Mouse (Mus musculus) hindbrain, embryonic 10.5 days (tissue): ENCODE measurements at regions not wholly inside any gene's neighbourhood (a gene's known extent, or its start where the extent isn't known, plus 50 kb on each side); places are given as distances from the start of the nearest gene placed in this dataset.

ENCODE experiments used
- DNase-seq: peaks from one replicate; pipeline ENCODE4 v3.0.0-alpha.2; 2017; ENCODE audit warnings: low spot score
- H3K27ac ChIP-seq: fragments of 300-500 bp; sonication (generic); 2 replicates; pipeline ENCODE4 v1.5.1; 2016; ENCODE audit warnings: mild to moderate bottlenecking, moderate library complexity
- H3K27me3 ChIP-seq: fragments of 300-500 bp; sonication (generic); 2 replicates; pipeline ENCODE4 v1.6.1; 2016; ENCODE audit warnings: mild to moderate bottlenecking; ENCODE audit not compliant: poor library complexity, insufficient read depth, severe bottlenecking
- H3K36me3 ChIP-seq: fragments of 300-500 bp; sonication (generic); 2 replicates; pipeline ENCODE4 v1.6.1; 2016; ENCODE audit warnings: mild to moderate bottlenecking, moderate library complexity
- H3K4me1 ChIP-seq: fragments of 300-500 bp; sonication (generic); replicated peaks from 2 replicates; pipeline ENCODE4 v1.6.1; 2016; ENCODE audit warnings: mild to moderate bottlenecking
- H3K4me3 ChIP-seq: fragments of 300-500 bp; sonication (generic); 2 replicates; pipeline ENCODE4 v1.5.1; 2016; ENCODE audit warnings: mild to moderate bottlenecking, moderate library complexity
- H3K9me3 ChIP-seq: fragments of 300-500 bp; sonication (generic); 2 replicates; pipeline ENCODE4 v1.6.1; 2016; ENCODE audit warnings: mild to moderate bottlenecking, moderate library complexity
- WGBS: fragments of 180-500 bp; shearing (Covaris S2); methylation state at CpG from one replicate; pipeline ENCODE4 v1.1.7; 2016; 5-methylcytosine and 5-hydroxymethylcytosine counted together

DNA sequence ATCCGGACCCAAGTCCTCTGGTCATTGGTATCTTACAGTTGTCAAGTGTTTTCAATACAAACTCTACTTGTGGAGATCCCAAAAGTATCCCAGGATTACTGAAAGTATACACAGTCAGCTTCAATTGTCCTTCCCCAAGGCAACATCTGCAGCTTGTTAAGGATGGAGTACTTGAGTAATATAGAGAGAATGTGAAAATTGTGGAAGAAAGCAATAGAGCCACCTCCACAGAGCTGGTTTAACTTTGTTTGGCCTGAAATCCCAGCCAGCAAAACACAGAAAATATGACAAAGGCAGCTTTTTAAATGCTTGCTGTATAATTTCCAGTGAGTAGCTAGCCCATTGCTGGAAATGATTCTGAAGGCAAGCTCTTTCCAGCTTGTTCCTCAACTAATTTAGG is 217.0 kb upstream of the Tbl1xr1 start:
- 91% methylated on average over 1 of the region's 1 CpGs for WGBS
- Histone ChIP-seq H3K4me3 (no peak overlapping the region), H3K36me3 (no peaks in the 10 kb centered on the region), H3K4me1 (no peaks in the 10 kb centered on the region), H3K27ac (no peak overlapping the region), H3K9me3 (no peaks in the 10 kb centered on the region), H3K27me3 (no peaks in the 10 kb centered on the region)
- DNase-seq: no peak

DNA sequence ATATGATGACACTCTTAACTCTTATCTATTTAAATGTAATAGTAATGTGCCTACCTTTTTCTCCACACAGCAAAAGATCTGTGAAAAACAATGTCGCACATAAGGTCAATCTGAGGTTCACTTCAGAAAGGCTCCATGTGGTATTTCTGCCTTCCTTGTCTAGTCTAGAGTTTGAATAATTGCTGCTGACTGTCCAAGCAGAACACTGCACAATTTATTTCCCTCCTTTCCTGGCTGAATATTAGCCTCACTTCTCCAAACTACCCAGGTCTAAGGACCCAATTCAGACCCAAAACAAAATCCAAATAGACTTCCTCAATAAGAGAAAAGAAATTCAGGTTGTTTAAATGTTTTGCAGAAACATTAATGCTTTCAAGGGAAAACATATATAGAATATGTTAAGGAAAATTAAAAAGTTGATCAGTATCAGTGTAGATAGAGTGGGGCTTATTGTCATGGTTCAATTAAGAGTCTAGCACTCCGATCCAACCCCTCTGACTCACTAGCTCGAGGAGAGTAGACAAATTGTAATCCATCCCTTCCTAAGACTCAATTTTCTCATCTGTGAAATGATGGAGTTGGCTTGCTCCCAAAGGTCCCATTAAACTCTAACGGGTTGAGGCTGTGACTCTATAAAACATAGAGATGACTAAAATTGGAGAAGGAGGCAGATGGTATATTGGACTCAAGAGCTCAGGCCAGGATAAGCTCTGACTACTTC is 215.4 kb upstream of the Tbl1xr1 start:
- H3K27me3 ChIP-seq: no peaks in the 10 kb centered on the region
- no peak for DNase-seq
- WGBS: 81% methylated on average over 4 of the region's 4 CpGs
- H3K4me1 ChIP-seq: no peaks in the 10 kb centered on the region
- no peak overlapping the region for H3K4me3 ChIP-seq
- no peaks in the 10 kb centered on the region for H3K36me3 ChIP-seq
- H3K9me3 ChIP-seq: no peaks in the 10 kb centered on the region
- H3K27ac ChIP-seq: no peak overlapping the region

DNA sequence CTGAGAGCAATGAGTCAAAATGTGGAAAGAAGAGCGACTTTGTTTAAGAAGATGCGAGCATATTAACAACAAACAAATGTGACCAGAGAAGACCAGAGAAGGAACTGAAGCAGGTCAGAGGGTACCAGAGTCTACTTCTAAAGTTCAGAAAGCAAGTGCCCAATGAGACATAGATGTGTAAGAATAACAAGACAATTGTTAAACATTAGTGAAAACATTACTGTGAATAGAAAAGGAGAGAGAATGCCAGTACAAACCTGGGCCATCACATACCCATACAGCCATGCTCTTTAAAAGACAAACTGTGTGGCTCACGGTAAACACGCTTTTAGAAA is 214.8 kb upstream of the Tbl1xr1 start:
- 88% methylated on average over 4 of the region's 4 CpGs for WGBS
- no peak overlapping the region for H3K4me3 ChIP-seq

DNA sequence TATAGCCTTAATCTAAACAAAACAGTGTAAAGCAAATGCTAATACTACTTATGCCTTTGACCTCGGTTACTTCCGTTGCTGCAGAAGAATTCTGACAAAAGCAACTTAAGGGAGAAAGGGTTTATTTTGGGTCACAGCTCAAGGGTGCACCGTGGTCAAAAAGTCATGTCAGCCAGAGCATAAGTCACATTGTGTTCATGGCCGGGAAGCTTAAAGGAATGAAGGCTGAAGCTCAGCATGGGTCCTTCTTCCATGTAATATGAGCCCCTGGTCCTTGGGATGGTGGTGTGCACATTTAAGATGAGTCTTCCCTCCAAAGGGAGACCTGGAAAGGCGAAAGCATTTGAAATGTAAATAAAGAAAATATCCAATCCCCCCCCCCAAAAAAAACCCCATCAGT is 212.1 kb upstream of the Tbl1xr1 start:
- no peaks in the 10 kb centered on the region for H3K9me3 ChIP-seq
- no peaks in the 10 kb centered on the region for H3K4me1 ChIP-seq
- DNase-seq: peak; percentile 16
- H3K36me3 ChIP-seq: no peaks in the 10 kb centered on the region
- H3K27me3 ChIP-seq: no peaks in the 10 kb centered on the region
- H3K4me3 ChIP-seq: no peak overlapping the region
- no peak overlapping the region for H3K27ac ChIP-seq
- WGBS: 42% methylated on average over 5 of the region's 5 CpGs

More for the DNA sequence above, 214.8 kb upstream of the Tbl1xr1 start:
- no peaks in the 10 kb centered on the region for H3K9me3 ChIP-seq
- no peaks in the 10 kb centered on the region for H3K4me1 ChIP-seq
- no peak for DNase-seq
- no peak overlapping the region for H3K27ac ChIP-seq
- no peaks in the 10 kb centered on the region for H3K27me3 ChIP-seq
- no peaks in the 10 kb centered on the region for H3K36me3 ChIP-seq

DNA sequence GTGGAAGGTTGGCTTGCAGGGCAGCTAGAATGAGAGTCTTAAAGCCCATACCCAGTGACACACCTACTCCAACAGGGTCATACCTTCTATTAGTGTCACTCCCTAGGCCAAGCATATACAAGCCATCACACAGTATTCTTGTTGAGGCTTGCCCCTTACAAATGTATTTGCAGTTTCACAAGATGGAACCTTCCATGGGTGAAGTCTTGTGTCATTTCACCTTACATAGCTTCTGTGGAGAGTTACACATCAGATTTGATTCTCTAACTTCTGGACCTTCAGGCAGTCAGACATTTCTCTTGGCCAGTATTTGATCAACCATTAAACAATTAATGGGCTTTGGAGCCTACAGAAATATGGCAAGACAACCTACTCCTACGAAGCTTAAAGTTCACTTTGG is 210.6 kb upstream of the Tbl1xr1 start:
- H3K9me3 ChIP-seq: no peaks in the 10 kb centered on the region
- no peaks in the 10 kb centered on the region for H3K4me1 ChIP-seq
- WGBS: 94% methylated on average over 1 of the region's 1 CpGs
- no peak overlapping the region for H3K27ac ChIP-seq
- H3K36me3 ChIP-seq: no peaks in the 10 kb centered on the region
- no peak for DNase-seq
- H3K4me3 ChIP-seq: no peak overlapping the region
- no peaks in the 10 kb centered on the region for H3K27me3 ChIP-seq

DNA sequence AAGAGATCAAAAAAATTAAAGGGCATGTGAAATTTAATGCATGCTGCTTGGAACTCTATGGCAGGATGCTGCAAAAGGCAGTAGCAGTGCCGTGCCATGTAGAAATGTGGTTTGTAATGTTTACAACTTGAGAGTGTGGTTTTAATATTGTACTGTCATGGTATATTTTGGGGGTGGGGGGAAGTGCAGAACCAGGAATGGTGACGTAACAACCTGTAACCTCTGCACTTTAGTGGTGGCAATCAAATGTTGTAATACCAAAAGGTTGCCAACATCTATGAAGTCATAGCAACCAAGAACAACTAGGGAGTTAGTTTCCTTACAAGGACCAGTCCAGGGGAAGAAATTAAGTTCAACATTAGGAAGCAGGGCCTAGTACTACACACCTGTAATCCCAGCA is 198.1 kb upstream of the Tbl1xr1 start:
- 90% methylated on average over 2 of the region's 2 CpGs for WGBS
- Histone ChIP-seq H3K36me3 (no peaks in the 10 kb centered on the region), H3K9me3 (no peaks in the 10 kb centered on the region), H3K27ac (no peak overlapping the region), H3K4me1 (no peaks in the 10 kb centered on the region), H3K4me3 (no peak overlapping the region), H3K27me3 (no peaks in the 10 kb centered on the region)
- no peak for DNase-seq

DNA sequence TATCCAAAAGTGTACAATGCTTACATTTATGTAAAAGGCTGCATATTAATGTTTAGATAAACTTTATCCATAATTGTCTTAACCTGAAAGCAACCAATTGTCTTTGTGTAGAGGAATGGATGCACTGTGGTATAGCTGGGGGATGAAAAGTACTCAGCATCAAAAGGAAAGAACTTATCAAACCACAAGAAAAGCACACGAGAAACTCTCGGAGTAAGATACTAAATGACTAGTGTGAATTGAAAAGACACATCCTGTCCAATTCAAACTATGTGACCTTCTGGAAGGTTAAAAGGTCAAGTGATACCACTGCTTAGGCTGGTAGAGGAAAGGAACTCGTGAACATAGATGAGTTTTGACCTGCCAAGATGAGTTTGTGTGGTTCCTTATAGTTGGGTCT is 192.2 kb upstream of the Tbl1xr1 start:
- no peaks in the 10 kb centered on the region for H3K27me3 ChIP-seq
- no peaks in the 10 kb centered on the region for H3K9me3 ChIP-seq
- WGBS: 77% methylated on average over 3 of the region's 3 CpGs
- H3K36me3 ChIP-seq: no peaks in the 10 kb centered on the region
- H3K4me3 ChIP-seq: no peak overlapping the region
- DNase-seq: no peak
- no peak overlapping the region for H3K27ac ChIP-seq
- H3K4me1 ChIP-seq: no peaks in the 10 kb centered on the region

DNA sequence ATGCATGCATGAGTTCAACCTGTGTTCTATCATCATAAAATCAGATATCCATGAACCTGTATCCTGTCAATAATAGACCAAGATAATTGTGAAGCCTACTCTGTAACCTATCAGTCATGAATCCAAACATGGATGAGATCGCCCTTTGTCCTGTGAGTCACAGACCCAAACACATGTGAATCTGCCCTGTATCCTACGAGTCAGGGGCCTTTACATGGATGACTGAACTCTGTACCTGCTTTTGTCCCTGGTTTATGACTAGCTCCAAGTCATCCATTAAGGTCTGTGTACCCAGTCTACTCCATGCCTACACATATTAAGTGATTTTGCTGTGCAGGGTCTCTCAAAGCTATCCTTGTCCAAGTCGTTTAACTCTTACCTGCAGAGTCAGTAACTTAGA is 187.7 kb upstream of the Tbl1xr1 start:
- no peak overlapping the region for H3K27ac ChIP-seq

DNA sequence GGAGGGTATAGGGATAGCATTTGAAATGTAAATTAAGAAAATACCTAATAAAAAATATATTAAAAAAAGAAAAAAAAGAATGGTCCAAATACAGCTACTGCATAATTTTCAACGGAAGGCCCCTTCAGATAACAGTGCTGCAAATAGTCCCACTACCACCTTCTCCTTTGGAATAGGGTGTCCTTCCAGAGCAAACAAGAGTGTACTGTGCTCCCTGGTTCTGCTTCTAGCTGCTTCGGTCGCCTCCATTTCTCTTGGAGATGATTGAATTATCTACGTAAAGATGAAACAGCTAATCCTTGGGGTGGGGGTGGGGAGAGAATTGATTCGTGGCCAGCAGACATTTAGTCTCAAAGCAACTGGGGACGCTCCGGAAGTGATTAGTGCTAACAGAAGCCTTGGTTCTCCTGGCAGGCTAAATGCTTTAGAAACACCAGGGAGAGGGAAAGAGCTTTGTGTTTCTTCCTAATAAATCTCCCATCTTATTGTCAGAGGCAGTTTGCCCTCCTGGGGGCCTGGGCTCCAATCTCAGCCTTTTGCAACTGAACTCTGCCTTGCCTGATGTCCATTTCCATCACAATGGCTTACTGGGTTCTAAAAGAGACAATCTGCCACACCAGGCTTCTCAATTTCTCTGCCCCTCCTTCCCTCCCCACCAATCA is 184.5 kb upstream of the Tbl1xr1 start:
- peak overlapping the region; percentile 16; the same call in 1 of the 2 replicates for H3K4me3 ChIP-seq
- WGBS: 11% methylated on average over 7 of the region's 7 CpGs

More for the DNA sequence above, 187.7 kb upstream of the Tbl1xr1 start:
- Histone ChIP-seq H3K27me3 (no peaks in the 10 kb centered on the region), H3K4me1 (peaks cover 21% of the 10 kb centered on the region), H3K9me3 (no peaks in the 10 kb centered on the region), H3K36me3 (no peaks in the 10 kb centered on the region), H3K4me3 (no peak overlapping the region)
- WGBS: 90% methylated on average over 3 of the region's 3 CpGs
- no peak for DNase-seq

DNA sequence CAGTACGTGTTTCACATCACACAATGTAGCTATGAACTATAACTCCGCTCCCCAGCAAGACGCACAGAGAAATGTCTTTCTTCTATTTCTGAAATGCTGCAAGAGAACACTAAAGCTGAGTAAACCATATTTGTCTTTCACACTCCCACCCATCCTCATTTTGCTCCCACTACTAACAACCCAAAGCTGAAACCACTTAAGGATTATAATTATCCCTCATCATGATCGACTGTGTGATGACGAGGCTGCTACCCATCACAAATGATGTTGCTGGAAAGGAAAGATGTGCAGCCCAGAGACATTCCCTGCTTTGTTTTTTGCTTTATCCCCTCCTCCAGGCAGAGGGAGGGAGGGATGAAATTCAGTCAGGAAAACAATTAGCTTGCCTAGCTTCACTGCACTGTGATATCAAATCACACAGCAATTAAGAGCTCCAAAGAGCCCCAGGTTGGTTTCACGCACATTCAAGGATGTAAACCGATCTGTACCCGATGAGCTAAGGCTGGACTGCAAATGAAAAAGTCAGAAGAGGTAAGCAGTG is 183.5 kb upstream of the Tbl1xr1 start:
- Histone ChIP-seq H3K27ac (peak overlapping the region; percentile 57), H3K27me3 (no peaks in the 10 kb centered on the region), H3K4me1 (peaks cover 21% of the 10 kb centered on the region), H3K9me3 (no peaks in the 10 kb centered on the region), H3K36me3 (no peaks in the 10 kb centered on the region), H3K4me3 (no peak overlapping the region)
- 34% methylated on average over 8 of the region's 8 CpGs for WGBS
- DNase-seq: peak; percentile 6

More for the DNA sequence above, 184.5 kb upstream of the Tbl1xr1 start:
- no peaks in the 10 kb centered on the region for H3K9me3 ChIP-seq
- peak; percentile 76 for DNase-seq
- no peaks in the 10 kb centered on the region for H3K27me3 ChIP-seq
- H3K36me3 ChIP-seq: no peaks in the 10 kb centered on the region
- peaks cover 21% of the 10 kb centered on the region for H3K4me1 ChIP-seq
- H3K27ac ChIP-seq: peak overlapping the region; percentile 86

DNA sequence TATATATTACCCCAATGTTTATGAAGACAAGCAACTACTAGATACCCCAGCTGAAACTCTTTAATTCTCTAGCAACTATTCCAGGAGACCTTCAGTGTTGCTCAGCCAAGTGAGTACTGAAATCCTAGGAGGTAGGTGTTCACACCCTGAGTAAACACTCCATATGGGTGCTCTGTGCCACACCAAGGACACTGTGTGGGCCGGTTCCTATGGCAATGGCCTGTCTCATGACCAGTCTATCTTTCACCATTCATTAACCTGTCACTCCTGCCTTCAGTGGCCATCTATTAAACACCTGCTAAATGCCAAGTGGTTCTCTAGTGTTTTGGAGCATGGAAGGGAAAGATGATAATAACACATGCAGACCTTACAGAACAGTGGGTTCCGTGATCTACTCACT is 180.9 kb upstream of the Tbl1xr1 start:
- Histone ChIP-seq H3K36me3 (no peaks in the 10 kb centered on the region), H3K4me3 (no peak overlapping the region), H3K27me3 (no peaks in the 10 kb centered on the region), H3K9me3 (no peaks in the 10 kb centered on the region), H3K27ac (no peak overlapping the region), H3K4me1 (peaks cover 21% of the 10 kb centered on the region)
- DNase-seq: no peak
- WGBS: 92% methylated on average over 2 of the region's 2 CpGs

DNA sequence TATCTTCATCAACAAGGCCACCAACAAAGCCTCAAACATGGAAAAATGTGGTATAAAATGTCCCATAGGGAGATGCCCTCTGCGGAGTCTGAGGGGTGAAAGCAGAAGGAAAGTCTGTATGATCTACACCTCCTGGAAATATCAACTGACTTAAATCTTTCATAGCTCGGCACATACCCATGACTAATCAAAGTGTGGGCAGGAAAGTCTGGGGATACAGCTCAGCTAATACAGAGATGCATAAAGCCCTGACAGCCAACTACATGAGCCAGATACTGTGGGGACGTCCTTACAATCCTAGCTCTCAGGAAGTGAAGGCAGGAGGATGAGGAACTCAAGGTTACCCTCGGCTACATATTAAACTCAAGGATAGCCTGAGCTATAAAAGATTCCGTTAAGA is 178.2 kb upstream of the Tbl1xr1 start:
- WGBS: 85% methylated on average over 5 of the region's 5 CpGs
- Histone ChIP-seq H3K27ac (no peak overlapping the region), H3K27me3 (no peaks in the 10 kb centered on the region), H3K36me3 (no peaks in the 10 kb centered on the region), H3K4me1 (peaks cover 1% of the 10 kb centered on the region), H3K4me3 (no peak overlapping the region), H3K9me3 (no peaks in the 10 kb centered on the region)
- no peak for DNase-seq

DNA sequence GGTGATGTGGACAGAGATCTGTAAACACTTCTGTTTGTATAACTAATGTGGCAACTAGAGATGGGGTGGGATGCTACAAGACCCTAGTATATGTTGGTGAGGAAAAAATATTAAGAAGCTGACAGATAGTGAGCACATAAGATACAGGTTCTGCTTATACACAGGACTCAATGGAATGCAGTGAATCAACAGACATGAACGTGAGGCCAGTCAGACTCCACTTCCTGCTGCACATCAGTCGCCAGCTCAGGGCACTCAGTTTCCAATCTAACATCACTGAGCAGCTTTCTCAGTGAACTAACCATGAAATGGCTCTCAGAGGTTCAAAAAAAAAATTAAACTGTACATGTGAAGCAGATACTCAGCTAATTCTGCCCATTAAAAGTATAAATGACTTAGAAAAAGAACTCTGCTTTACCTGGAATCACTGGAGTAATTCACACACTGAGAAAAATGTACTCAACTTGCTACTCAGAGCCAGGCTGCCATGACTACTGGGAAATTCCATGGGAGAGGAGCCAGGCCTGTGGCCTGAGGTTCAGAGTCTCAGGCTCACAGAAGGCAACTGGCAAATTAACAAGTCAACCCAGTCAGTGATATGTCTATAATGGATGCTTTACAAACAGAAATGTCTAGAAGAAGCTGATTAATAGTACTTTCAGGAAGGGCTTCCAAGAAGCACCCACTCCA is 170.9 kb upstream of the Tbl1xr1 start:
- Histone ChIP-seq H3K4me3 (no peak overlapping the region), H3K9me3 (no peaks in the 10 kb centered on the region), H3K27me3 (no peaks in the 10 kb centered on the region), H3K27ac (no peak overlapping the region), H3K4me1 (no peaks in the 10 kb centered on the region), H3K36me3 (no peaks in the 10 kb centered on the region)
- no peak for DNase-seq
- 64% methylated on average over 2 of the region's 2 CpGs for WGBS
